Mouse (Mus musculus) CD4-positive helper T cell, adult 2 months (primary cell): ENCODE data around the gene Actr5.

Experiments used
- DNase-seq: peaks from one replicate; pipeline ENCODE4 v3.0.0-alpha.2; 2012; ENCODE audit warnings: low read depth, missing footprints, low spot score

The Actr5 gene

GRCm38 (mm10) chr2:158613541-158614417 is 10.9 kb upstream of the Actr5 start:
- peak; percentile 78 for DNase-seq

DNA sequence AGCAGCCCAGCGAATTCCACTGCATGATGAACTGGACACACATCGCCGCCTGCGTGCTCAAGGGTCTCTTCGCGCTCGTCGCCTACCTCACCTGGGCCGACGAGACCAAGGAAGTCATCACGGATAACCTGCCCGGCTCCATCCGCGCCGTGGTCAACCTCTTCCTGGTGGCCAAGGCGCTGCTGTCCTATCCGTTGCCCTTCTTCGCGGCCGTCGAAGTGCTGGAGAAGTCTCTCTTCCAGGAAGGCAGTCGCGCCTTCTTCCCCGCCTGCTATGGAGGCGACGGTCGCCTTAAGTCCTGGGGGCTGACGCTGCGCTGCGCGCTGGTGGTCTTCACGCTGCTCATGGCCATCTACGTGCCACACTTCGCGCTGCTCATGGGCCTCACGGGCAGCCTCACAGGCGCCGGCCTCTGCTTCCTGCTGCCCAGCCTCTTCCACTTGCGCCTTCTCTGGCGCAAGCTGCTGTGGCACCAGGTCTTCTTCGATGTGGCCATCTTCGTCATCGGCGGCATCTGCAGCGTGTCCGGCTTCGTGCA is 10.2 kb upstream of the Actr5 start:
- DNase-seq = peak; percentile 25

DNA sequence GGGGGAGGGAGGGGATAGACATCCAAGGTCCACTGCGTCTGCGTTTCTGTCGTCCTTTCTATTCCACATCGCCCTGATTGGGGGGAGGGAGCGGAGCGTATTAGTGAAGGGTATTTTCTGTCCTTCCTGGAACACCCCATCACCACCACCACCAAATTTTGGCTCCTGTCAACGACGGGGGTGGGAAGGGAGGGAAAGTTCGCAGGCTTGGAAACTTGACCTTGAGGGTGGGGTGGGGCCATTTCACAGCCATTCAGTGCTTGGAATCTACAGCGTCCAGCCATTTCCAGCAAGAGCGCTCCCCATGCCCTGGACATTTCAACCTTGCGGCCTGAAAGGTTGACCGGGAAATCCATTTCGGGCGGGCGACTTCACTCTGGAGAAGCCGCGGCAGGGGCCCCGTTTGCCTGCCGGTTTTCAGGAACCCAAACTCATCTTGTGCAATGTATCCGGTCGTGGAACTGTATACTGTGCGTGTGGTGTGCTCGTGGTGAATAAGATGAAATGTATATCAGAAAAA is 9.5 kb upstream of the Actr5 start:
- no peak for DNase-seq

DNA sequence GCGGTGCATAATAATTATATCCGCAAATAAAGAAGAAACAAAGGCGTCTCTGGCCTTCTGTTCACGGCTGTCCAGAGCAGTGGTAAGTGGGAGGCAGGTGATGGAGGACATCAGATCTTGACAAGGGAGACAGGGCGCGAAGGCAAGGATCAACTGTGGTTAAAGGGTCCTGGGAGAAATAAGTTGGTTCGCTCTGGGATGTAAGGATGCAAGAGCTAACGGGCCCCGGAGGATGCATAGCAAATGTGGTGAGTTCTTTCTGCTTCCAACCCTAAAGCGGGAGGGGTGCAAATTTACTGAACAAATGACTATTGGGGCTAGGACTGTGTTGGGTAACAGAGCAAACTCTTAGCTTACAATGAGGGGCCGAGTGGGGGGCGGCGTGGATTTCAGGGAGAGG is 9.0 kb upstream of the Actr5 start:
- no peak for DNase-seq

DNA sequence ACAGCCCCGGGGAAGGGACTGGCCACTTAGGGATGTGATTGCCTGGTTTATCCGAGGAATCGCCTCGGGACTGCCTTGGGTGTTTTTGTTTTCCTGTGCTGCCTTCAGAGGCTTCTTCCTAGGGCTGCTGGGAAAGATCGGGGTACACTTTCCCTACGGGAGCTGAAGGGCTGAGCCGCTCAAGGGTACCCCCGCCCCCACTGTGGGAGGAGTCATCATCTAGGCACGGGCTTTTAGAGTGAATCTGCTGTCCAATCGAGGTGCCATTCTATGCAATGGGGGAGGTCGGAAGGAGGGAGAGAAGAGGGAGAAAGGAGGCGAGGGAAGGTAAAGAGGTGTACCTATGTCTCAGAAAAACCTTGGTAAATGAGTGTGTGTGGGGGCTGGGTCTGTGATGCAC is 8.4 kb upstream of the Actr5 start:
- DNase-seq = no peak

DNA sequence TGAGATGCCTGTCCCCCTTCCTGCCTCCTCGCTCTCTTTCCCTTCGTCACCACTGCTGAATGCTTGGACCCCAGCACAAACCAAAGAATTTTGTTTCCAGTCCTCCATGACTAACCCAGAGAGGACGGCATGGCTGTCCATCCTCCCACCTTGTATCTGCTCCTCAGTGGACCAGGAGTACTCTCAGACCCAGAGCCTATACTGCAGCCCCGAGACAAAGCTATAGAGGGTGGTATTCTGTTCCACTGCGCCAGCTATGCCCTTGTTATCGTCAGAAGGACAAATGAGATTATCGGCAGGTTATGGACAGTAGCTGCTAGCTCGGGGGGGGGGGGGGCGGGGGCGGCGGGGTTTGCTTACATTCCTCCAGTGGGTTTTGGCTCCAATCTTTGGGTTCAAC is 7.9 kb upstream of the Actr5 start:
- DNase-seq = no peak

DNA sequence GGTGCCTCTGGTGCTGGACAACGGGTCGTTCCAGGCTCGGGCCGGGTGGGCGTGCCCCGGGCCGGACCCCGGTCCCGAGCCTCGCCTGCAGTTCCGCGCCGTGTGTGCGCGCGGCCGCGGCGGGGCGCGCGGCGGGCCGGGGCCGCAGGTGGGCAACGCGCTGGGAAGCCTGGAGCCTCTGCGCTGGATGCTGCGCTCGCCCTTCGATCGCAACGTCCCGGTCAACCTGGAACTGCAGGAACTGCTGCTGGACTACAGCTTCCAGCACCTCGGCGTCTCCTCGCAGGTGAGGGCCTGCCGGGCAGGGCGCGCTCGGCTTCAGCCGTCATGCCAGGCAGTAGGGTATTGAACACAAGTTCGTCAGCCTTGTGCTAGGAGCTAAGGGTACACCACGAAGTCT is 543 bp downstream of the Actr5 start:
- DNase-seq = no peak

DNA sequence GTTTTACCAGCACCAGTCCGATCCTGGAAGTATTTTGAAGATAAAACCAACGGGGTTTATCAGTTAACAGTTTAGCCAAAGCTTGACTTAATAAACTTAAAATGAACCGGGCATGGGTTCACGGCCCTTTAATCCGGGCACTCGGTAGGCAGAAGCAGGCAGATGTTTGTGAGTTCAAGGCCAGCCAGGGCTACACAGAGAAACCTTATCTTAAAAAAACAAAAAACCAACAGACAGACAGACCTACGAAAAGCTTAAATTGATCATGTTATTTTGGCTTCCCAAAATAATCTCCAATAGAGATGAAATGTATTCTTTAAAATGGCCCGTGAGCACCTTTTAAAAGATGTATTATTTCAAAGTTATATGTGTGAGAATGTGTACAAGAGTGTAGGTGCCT is 1.0 kb downstream of the Actr5 start:
- no peak for DNase-seq

- no peak for DNase-seq
These were observed 4.2 kb downstream of the Actr5 start for GRCm38 (mm10) chr2:158628858-158629257.

- no peak for DNase-seq
These were observed 4.7 kb downstream of the Actr5 start for GRCm38 (mm10) chr2:158629414-158629813.

DNA sequence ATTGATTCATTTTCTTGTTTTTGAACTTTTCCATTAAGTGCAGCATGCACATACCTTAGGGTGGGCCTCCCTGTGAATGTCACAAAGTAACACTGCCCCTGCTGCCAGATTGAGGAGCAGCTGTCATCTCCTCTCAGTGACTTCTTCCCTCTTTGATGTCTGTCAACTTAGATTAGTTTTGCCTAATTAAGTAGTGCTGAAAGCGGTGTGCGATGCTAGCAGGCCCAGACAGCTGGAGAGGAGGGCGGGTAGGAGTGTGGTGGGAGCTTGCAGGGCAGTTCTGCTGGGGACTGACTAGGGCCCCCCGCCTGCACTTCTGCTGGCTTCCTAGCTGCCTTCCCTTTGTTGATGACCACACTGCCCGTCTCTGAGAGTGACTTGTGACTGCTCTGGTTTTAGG is 7.2 kb downstream of the Actr5 start:
- no peak for DNase-seq

GRCm38 (mm10) chr2:158641869-158642268 is 17.2 kb downstream of the Actr5 start:
- peak; percentile 54 for DNase-seq

DNA sequence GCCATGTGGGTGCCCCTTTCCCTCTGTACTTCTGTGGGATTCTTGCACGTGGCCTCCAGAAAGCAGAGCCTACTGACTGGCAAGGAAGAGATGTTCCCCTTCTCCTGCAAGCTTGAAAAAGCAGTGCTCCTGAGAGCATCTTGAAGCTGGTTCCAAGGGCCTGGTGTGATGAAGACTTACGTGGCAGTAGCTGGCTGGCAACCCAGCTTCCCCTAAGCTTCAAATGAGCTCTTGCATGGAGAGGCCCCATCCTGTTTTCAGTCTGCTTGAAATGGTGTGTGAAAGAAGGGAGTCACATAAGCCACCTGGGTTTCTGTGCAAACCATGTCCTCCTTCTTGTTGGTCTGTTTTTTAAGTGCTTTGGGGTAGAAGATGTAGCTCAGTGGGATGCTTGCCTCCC is 17.9 kb downstream of the Actr5 start:
- DNase-seq = no peak

DNA sequence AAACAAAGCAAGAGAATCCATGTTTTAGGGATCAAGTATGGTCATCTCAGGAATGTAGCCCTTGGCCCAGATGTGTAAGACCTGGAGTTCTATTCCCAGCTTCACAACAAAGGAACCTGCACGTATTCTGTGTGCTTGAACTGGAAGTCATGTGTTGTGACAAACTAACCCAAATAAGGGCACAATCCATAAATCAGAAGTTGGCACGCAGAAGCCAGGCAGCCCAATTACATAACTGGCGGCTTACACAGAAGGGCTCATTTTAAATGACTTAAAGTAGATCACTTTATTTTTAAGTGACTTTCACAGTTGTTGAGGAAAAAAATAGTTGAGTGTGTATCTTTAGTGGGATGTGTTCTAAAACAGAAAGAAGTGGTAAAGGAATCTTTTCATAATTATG is 19.1 kb downstream of the Actr5 start:
- no peak for DNase-seq

- no peak for DNase-seq
These were observed 26.6 kb downstream of the Actr5 start for GRCm38 (mm10) chr2:158651159-158651908.

GRCm38 (mm10) chr2:158652985-158653384 is 28.3 kb downstream of the Actr5 start:
- peak; percentile 80 for DNase-seq

DNA sequence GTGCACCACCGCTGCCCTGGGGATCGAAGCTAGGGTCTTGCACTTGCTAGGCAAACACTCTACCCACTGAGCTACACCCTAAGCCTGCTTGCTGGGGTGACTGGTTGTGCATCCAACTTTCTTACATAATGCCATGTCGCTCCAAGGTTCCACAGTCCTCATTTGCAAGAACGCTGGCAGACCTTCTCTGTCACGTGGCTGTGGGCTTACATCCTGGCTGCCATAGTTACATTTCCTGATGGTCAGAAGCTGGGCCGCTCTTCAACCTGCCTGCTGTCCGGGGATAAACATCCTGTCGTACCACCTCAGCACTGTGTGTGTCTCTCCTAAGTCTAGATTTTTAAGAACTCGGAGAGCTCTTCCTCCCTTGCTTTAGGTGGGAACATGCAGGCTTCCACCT is 30.0 kb downstream of the Actr5 start:
- DNase-seq = no peak

GRCm38 (mm10) chr2:158655806-158656205 is 31.1 kb downstream of the Actr5 start:
- no peak for DNase-seq

- no peak for DNase-seq
These were observed 34.1 kb downstream of the Actr5 start for GRCm38 (mm10) chr2:158658822-158659221.

- DNase-seq = no peak
These were observed 34.7 kb downstream of the Actr5 start for GRCm38 (mm10) chr2:158659346-158659745.

GRCm38 (mm10) chr2:158665098-158665497 is 40.4 kb downstream of the Actr5 start, which contains the start of gene Ppp1r16b:
Ppp1r16b (plus strand) TSS chr2:158665398.
- no peak for DNase-seq

DNA sequence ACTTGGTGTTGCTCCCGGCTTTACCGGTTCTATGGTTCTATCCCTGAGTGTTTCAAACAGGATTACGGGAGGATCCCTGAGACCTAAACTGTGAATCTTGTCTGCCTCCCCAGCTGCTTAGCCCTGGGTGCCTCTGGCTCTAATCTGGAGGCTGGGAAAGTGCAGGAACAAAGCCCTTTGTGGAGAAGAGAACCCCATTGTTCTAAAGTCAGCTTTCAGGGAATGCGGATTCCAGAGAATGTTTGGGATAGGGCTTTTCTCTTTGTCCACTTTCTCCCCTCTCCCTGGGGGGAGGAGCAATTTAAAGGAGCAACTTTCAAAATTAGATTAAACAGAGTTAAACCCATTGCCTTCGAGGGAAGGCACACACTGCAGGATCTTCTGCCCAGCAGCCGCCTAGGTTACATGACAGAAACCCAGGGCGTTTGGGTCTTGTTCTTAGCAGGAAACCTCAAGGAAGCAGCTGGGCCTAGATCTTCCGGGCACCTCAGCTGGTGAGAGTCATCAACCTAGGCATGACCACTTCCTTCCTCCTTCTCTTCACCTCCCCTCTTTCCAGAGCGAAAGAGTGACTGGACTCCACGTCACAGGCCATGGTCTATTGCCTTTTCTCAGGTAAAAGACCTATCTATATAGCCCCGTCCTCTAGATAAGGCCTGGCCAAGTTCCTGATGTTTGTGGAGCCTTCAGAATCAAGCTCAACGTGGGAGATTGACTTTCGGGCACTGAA is 41.5 kb downstream of the Actr5 start:
- peak; percentile 91 for DNase-seq
